Comparison of ENCODE assay signal across 28 mouse cellular contexts in genomic region chr5:89745112-89745511, GRCm38 (mm10).
"Had no signal": no experiment of that assay in that cellular context is flagged by ENCODE, and none has a peak within 500 bp of the region (broad histone marks: within the 10 kb centered on the region; RNA-seq: fewer than 3 reads in every experiment).

No protein-coding gene starts in this region.

- H3K27me3 ChIP-seq: limb, embryonic 12.5 days; limb, embryonic 13.5 days; limb, embryonic 15.5 days; liver, embryonic 12.5 days; liver, embryonic 13.5 days; liver, embryonic 15.5 days; lung, embryonic 15.5 days; megakaryocyte, embryonic 14.5 days; midbrain, embryonic 12.5 days; midbrain, embryonic 13.5 days; midbrain, embryonic 15.5 days; neural tube, embryonic 12.5 days had no signal

- H3K4me3 ChIP-seq: limb, embryonic 10.5 days; limb, embryonic 12.5 days; limb, embryonic 13.5 days; limb, embryonic 15.5 days; liver, embryonic 12.5 days; liver, embryonic 13.5 days; liver, embryonic 15.5 days; lung, embryonic 15.5 days; megakaryocyte, embryonic 14.5 days; midbrain, embryonic 10.5 days; midbrain, embryonic 12.5 days; midbrain, embryonic 13.5 days; midbrain, embryonic 15.5 days; myocyte; neural tube, embryonic 12.5 days had no signal

- H3K4me1 ChIP-seq: limb, embryonic 10.5 days; limb, embryonic 12.5 days; limb, embryonic 13.5 days; limb, embryonic 15.5 days; midbrain, embryonic 10.5 days; midbrain, embryonic 12.5 days; midbrain, embryonic 13.5 days; midbrain, embryonic 15.5 days; neural tube, embryonic 12.5 days had no signal

- H3K9me3 ChIP-seq: limb, embryonic 10.5 days; limb, embryonic 12.5 days; limb, embryonic 13.5 days; limb, embryonic 15.5 days; liver, embryonic 12.5 days; liver, embryonic 13.5 days; liver, embryonic 15.5 days; lung, embryonic 15.5 days; midbrain, embryonic 10.5 days; midbrain, embryonic 12.5 days; midbrain, embryonic 13.5 days; midbrain, embryonic 15.5 days; neural tube, embryonic 12.5 days had no signal

- H3K36me3 ChIP-seq: limb, embryonic 10.5 days; limb, embryonic 12.5 days; limb, embryonic 13.5 days; limb, embryonic 15.5 days; liver, embryonic 12.5 days; liver, embryonic 13.5 days; liver, embryonic 15.5 days; lung, embryonic 15.5 days; midbrain, embryonic 10.5 days; midbrain, embryonic 12.5 days; midbrain, embryonic 13.5 days; midbrain, embryonic 15.5 days; neural tube, embryonic 12.5 days had no signal

- H3K9ac ChIP-seq: limb, embryonic 12.5 days; limb, embryonic 13.5 days; limb, embryonic 15.5 days; liver, embryonic 12.5 days; liver, embryonic 13.5 days; liver, embryonic 14.5 days; liver, embryonic 15.5 days; liver, postnatal 0 days; lung, embryonic 14.5 days; lung, embryonic 15.5 days; midbrain, embryonic 12.5 days; midbrain, embryonic 13.5 days; midbrain, embryonic 15.5 days; neural tube, embryonic 12.5 days had no signal

- H3K27ac ChIP-seq: limb, embryonic 10.5 days; limb, embryonic 12.5 days; limb, embryonic 13.5 days; limb, embryonic 15.5 days; liver, embryonic 12.5 days; liver, embryonic 13.5 days; liver, embryonic 14.5 days; liver, embryonic 15.5 days; lung, embryonic 15.5 days; macrophage; midbrain, embryonic 10.5 days; midbrain, embryonic 12.5 days; midbrain, embryonic 13.5 days; midbrain, embryonic 15.5 days; neural tube, embryonic 12.5 days had no signal

- DNase-seq: left cerebral cortex, postnatal 4 days; liver; liver, embryonic 13.5 days; liver, postnatal 0 days; lung, adult 18-20 months; lung, adult 2 months; lung, embryonic 14.5 days; lung, postnatal 10 days; lung, postnatal 14 days; lung, postnatal 36 days; lung, postnatal 4 days; midbrain, embryonic 14.5 days had no signal
